Mouse (Mus musculus) heart, postnatal 25 days (tissue): ENCODE measurements around the gene Wwox. TPM values are rescaled to one million over a fixed set of nuclear protein-coding genes. Genes with fewer than 3 reads are reported as not detected.

Experiments
- DNase-seq: peaks from one replicate; pipeline ENCODE4 v3.0.0; 2022; ENCODE audit warnings: low spot score
- intact Hi-C: fragments of 180-260 bp; cut with DNase I; formaldehyde crosslinking; loops from one replicate; pipeline ENCODE4 v1.15.1; 2025
- total RNA-seq, 2 experiments: library from RNA; stranded (reverse); gene quantifications; 2 replicates each; pipeline ENCODE4 v1.2.3; 2021

Wwox gene
- total RNA-seq, 2 experiments from 2014 or later: 3.9 to 4.0 TPM

DNA sequence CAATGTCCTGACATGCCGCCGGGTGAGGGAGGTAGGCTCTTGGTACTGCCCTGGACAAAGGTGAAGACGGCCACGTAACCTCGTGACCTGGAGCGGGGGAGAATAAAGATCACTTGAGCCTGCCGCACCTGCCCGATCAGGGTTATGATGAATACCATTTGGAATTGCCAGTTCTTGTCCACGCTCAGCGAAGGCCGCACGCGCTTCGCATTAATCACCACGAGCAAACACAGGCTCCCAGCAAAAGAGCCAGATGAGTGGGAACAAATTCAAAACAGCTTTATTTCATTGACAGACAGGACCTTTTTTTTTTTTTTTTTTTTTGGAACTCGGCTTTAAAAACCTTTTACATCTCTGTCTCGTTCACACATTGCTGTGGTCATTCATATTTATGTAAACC, 775.4 kb downstream of the Wwox start:
- DNase-seq: no peak
- intact Hi-C loops: no loop called here

DNA sequence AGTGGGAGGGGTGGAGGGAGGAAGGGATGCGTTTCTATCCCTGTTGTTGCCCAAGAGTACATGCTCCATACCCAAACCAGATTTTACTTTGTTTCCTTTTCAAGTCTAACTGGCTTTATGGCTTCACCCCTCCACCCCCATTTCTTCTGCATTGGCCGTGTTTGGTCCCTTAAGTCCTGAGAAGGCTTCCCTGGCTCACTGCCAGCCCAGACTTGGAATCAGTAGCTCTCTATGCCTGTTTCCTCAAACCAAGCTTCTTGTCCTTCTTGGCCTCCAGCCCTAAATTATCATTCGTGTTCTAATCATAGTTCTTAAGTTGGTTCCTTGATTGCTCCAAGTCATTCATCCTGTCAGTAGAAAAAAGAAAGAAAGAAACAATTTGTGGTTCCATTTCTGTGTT, 777.3 kb downstream of the Wwox start:
- DNase-seq: no peak
- intact Hi-C loops: no loop called here

DNA sequence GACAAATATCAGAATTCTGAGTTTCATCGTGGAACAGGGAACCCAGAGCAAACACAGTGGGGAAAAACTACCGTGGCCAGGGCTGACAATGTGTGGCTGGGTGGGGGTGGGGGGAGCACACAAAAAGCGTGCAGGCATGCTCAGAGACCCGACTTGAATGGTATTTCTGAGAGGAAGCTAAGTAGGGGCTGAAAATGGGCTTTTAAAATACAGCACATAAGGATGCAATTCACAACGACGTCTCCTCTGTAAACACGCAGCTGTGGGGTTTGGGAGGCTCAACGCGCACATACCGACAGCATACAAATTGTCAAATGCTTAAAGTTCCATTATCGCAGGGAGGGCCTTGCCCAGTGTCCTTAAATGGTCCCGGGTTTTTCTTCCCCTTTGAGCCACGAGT, 783.1 kb downstream of the Wwox start:
- intact Hi-C loops: no loop called here
- no peak for DNase-seq

GRCm38 (mm10) chr8:115226781-115227583, 787.5 kb downstream of the Wwox start:
- intact Hi-C loops: no loop called here
- no peak for DNase-seq

DNA sequence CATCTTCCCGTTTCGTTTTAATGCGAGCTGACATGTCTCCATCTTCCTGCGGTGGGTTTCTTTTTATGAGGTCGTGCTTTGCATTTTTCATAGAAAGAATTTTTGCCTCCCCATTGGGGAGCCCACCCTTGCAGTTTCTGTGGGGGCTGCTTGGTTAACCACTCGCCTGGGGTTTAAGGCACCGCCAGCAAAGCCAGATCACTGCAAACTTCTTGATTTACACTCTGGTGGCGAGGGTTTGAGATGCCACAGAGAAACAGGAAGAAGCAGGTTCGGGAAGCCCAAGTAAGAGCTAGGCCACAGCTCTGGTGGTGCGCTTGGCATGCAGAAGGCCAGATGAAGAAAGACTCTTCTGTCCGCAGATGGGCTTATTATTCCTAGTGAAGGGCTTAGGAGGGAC, 789.4 kb downstream of the Wwox start:
- DNase-seq: no peak
- intact Hi-C loops: no loop called here

DNA sequence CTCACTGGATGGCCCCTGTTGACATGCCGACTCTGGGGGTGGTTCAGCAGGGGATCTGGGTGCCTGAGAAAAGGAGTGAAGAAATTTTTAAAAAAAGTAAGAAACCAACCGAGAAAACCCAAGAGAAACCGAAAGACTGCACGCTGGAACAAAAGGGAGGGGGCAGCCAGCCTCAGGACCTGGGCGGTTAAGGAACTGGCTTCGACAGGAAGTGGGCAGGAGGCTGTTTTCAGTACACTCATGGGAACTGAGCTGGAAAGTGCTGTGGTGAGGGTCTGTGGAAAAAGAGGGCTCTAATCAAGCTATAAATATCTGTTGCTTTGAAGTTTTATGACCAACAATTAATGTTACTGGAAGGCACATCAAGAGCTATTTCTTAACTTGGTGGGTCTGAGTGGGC, 794.6 kb downstream of the Wwox start:
- intact Hi-C loops: no loop called here
- no peak for DNase-seq

GRCm38 (mm10) chr8:115237596-115237995, 798.1 kb downstream of the Wwox start:
- intact Hi-C loops: no loop called here
- no peak for DNase-seq

- no peak for DNase-seq
- intact Hi-C loops: no loop called here
These were observed 804.1 kb downstream of the Wwox start for GRCm38 (mm10) chr8:115243465-115244027.

DNA sequence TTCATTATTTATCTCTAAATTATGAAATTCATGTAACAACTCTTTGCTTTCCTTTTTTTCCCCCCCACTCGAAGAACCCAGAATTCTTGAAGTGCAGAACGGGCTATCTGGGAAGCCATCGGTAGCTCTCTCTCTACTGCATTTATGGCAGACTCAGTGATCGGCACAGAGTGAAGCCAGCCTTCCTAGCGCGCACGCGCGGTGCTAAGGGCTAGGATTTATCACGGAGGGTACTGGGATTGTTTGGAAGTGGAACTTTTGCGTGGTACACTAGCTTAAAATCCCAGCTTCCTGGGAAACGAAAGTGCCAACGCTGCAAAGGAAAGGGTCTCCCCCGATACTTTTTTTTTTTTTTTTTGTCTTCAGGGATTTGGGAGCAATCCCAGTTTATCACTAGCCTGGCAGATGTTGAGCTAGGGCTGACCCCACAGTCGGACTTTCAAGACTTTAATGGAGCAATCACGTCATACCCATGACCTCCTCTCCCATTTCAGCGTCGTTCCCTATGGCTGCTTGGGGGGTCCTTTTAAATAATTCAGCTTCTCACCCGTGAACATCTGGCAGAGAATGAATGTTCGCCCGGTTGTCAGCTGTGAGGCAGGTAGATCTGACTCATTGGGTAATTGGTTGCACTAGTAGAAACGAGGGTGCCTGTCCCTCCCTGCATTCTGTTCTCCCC, 810.4 kb downstream of the Wwox start:
- intact Hi-C loops: no loop called here
- no peak for DNase-seq

DNA sequence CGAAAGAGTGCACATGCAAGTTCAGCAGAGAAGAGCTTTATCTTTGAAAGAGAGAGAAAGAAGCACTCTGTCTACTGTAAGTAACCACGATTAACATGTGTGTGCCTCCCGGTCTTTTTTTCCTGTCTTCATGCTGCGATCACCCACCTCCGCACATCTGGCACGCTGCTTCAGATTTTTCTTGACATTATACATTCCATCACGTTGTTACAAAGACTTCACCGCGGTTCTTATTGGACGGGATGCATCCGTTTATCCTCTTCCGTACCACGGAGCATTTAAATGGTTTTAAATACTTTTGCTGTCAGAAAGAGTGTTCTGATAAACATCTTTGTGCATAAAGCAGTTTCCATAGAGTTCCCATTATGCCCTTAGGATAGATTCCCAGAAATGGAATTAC, 816.1 kb downstream of the Wwox start:
- DNase-seq: no peak
- intact Hi-C loops: no loop called here

DNA sequence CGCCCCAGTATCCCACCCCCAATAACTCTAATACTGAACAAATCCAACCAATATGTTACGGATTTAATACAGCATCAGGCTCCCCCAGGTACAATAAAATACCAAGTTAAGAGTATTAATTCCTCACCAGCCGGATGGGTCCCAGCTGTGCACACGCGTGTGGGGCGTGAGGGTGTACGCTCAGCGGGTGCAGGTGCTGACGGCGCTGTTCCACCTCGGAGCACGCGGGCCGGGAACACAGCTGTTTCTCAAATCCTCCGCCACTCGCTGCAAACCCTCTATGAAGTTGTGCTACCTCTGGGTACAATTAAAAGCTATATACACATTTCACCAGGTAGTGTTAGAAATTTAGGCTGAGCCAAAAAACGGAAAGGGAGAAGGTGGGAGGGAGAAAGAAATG, 818.0 kb downstream of the Wwox start:
- intact Hi-C loops: no loop called here
- no peak for DNase-seq

GRCm38 (mm10) chr8:115259806-115260205, 820.4 kb downstream of the Wwox start:
- no peak for DNase-seq
- intact Hi-C loops: no loop called here

GRCm38 (mm10) chr8:115267196-115267595, 827.7 kb downstream of the Wwox start:
- DNase-seq: no peak
- intact Hi-C loops: no loop called here

DNA sequence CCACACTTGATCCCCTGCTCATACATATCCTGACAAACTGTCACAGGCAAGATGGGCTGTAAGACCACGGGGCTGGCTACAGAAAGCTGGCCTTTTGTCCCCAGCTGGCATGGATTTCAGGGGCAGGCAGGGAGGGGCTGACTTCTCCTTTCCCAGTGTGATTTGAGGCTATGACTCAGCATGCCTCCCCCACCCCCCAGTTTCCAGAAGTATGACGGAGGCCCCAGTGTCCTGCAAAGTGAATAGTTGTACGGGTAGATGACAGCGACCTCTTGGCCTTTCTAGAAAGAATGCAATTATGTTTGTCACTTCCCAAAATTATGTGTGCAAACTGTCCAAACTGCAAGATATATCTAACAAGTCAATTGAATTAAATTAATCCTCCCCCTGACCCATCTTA, 830.1 kb downstream of the Wwox start:
- DNase-seq: no peak
- intact Hi-C loops: no loop called here

- no peak for DNase-seq
- intact Hi-C loops: no loop called here
These were observed 834.5 kb downstream of the Wwox start for GRCm38 (mm10) chr8:115273976-115274375.

GRCm38 (mm10) chr8:115276281-115276680, 836.8 kb downstream of the Wwox start:
- no peak for DNase-seq
- intact Hi-C loops: no loop called here

- no peak for DNase-seq
- intact Hi-C loops: no loop called here
These were observed 838.8 kb downstream of the Wwox start for GRCm38 (mm10) chr8:115278291-115278690.

DNA sequence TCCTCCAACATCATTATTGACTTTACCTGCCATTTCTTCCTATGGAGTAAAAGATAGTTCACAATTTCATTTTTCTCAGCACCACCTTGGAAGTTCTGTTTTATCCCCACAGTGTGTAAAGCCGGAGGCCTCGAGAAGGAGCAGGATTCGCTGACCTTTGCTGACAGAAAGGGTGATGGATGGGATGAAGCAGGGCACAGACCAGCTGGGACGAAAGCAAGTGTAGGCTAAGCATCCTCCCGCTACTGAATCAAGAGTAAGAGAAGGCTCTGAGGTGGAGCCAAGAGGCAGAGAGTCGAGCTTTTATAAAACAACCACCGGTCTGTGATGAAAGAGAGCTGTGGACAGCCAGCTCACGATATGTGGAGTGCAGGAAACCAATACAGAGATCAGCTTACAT, 850.8 kb downstream of the Wwox start:
- no peak for DNase-seq
- intact Hi-C loops: no loop called here

GRCm38 (mm10) chr8:115296760-115297159, 857.3 kb downstream of the Wwox start:
- intact Hi-C loops: no loop called here
- DNase-seq: no peak

GRCm38 (mm10) chr8:115302484-115302883, 863.0 kb downstream of the Wwox start:
- intact Hi-C loops: no loop called here
- no peak for DNase-seq

GRCm38 (mm10) chr8:115307412-115307811, 868.0 kb downstream of the Wwox start:
- no peak for DNase-seq
- intact Hi-C loops: no loop called here
